Mouse (Mus musculus): ENCODE results near the gene Dlgap4. TPM values are rescaled to one million over a fixed set of nuclear protein-coding genes. Genes with fewer than 3 reads are reported as not detected.

Gene Dlgap4
- polyA plus RNA-seq, 2 experiments, result 94.1 to 100 TPM

DNA sequence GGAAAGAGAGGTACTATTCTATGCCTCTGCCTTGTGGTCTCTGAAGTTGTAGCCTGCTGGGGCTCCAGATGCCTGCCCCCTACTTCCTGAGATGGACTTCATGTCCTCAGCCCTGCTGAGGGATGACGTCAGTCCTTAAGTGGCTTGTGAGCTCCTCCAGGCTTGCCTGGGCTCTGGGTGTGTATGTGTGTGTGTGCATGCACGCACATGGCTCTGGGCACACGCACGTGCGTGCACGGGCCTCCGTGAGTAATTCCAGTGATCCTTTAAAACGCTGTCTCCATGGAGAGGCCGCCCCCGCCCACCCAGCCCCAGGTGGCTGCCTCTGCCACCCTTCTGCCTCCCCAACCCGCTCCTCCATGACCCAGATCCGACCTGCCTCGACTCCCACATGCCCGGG, 72.5 kb downstream of the Dlgap4 start:
- TF ChIP-seq POLR2A (IDR thresholded peaks at IDR 0.05; ENCODE audit: borderline replicate concordance, extremely low read depth, insufficient read depth, insufficient read length), result no peak
- ATAC-seq (ENCODE audit: low FRiP score, low read depth) (no peak), DNase-seq (ENCODE audit: low spot score) (no peak)
- Histone ChIP-seq H3K36me3 (ENCODE audit: control insufficient read depth, insufficient read depth, low read length) (no peaks in the 10 kb centered on the region), H3K4me3 (replicated peaks; ENCODE audit: low read length) (no peak overlapping the region), H3K9me3 (ENCODE audit: control insufficient read depth, low read length) (no peaks in the 10 kb centered on the region), H3K9ac (ENCODE audit: low read depth, low read length, severe bottlenecking) (no peak overlapping the region), H3K27ac (replicated peaks; ENCODE audit: low read depth, low read length) (no peak overlapping the region), H3K27me3 (ENCODE audit: control insufficient read depth, insufficient read depth, low read length) (no peaks in the 10 kb centered on the region), H3K4me1 (ENCODE audit: control insufficient read depth, insufficient read depth, low read length) (peaks cover 4% of the 10 kb centered on the region; the same call in 1 of the 2 replicates), H3K4me2 (replicated peaks; ENCODE audit: low read depth, low read length, severe bottlenecking) (no peak overlapping the region)
- WGBS, result 69% methylated on average over 14 of the region's 14 CpGs

DNA sequence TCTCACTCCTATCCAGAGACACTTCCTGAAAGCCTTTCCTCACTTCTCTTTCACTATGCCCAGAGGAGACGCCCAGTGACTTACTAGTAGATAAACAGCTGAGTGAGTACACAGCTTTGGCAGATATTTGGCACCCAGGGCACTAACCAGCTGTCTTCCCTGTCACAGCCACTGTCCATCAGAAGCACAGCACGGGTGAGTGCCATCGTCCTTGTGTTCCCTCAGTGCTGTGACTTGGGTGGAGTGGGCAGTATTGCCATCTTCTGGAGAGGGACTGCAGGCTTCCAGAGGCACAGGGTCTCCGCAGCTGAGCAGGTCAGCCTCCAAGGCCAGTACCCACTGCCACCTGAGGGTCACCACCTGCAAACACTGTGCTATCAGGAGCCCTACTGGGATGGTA, 73.2 kb downstream of the Dlgap4 start:
- WGBS, result 76% methylated on average over 4 of the region's 4 CpGs
- H3K27ac ChIP-seq (replicated peaks; ENCODE audit: low read depth, low read length), result no peak overlapping the region
- no peak overlapping the region for H3K9ac ChIP-seq (ENCODE audit: low read depth, low read length, severe bottlenecking)
- H3K27me3 ChIP-seq (ENCODE audit: control insufficient read depth, insufficient read depth, low read length), result no peaks in the 10 kb centered on the region
- DNase-seq (ENCODE audit: low spot score) (no peak), ATAC-seq (ENCODE audit: low FRiP score, low read depth) (no peak)
- H3K9me3 ChIP-seq (ENCODE audit: control insufficient read depth, low read length), result no peaks in the 10 kb centered on the region
- H3K4me2 ChIP-seq (replicated peaks; ENCODE audit: low read depth, low read length, severe bottlenecking), result no peak overlapping the region
- no peak overlapping the region for H3K4me3 ChIP-seq (replicated peaks; ENCODE audit: low read length)
- peaks cover 4% of the 10 kb centered on the region; the same call in 1 of the 2 replicates for H3K4me1 ChIP-seq (ENCODE audit: control insufficient read depth, insufficient read depth, low read length)
- no peaks in the 10 kb centered on the region for H3K36me3 ChIP-seq (ENCODE audit: control insufficient read depth, insufficient read depth, low read length)
- TF ChIP-seq POLR2A (IDR thresholded peaks at IDR 0.05; ENCODE audit: borderline replicate concordance, extremely low read depth, insufficient read depth, insufficient read length), result no peak

DNA sequence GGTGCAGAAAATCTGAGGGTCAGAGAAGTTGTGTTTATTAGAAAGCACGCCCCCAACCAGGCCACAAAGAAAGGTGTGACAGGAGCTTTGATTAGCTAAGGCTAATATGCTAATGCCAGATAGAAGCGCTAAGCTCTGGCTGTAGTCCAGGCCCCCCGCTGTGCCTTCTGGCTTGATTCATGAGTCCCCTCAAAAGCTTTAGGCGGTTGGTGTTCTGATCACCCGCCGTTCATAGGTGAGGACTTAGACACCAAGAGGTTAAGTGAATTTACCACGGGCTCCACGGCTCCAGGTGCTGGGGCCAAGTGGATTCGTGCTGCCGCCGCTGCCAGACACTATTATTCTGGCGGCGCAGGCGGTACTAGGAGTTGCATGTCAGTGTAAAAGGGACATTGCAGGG, 75.1 kb downstream of the Dlgap4 start:
- Histone ChIP-seq H3K27ac (replicated peaks; ENCODE audit: low read depth, low read length) (no peak overlapping the region), H3K9me3 (ENCODE audit: control insufficient read depth, low read length) (no peaks in the 10 kb centered on the region), H3K36me3 (ENCODE audit: control insufficient read depth, insufficient read depth, low read length) (no peaks in the 10 kb centered on the region), H3K4me1 (ENCODE audit: control insufficient read depth, insufficient read depth, low read length) (peaks cover 4% of the 10 kb centered on the region; the same call in 1 of the 2 replicates), H3K4me2 (replicated peaks; ENCODE audit: low read depth, low read length, severe bottlenecking) (no peak overlapping the region), H3K27me3 (ENCODE audit: control insufficient read depth, insufficient read depth, low read length) (no peaks in the 10 kb centered on the region), H3K9ac (ENCODE audit: low read depth, low read length, severe bottlenecking) (no peak overlapping the region), H3K4me3 (replicated peaks; ENCODE audit: low read length) (no peak overlapping the region)
- TF ChIP-seq POLR2A (IDR thresholded peaks at IDR 0.05; ENCODE audit: borderline replicate concordance, extremely low read depth, insufficient read depth, insufficient read length), result no peak
- DNase-seq (ENCODE audit: low spot score) (no peak), ATAC-seq (ENCODE audit: low FRiP score, low read depth) (no peak)
- 4% methylated on average over 14 of the region's 14 CpGs for WGBS

DNA sequence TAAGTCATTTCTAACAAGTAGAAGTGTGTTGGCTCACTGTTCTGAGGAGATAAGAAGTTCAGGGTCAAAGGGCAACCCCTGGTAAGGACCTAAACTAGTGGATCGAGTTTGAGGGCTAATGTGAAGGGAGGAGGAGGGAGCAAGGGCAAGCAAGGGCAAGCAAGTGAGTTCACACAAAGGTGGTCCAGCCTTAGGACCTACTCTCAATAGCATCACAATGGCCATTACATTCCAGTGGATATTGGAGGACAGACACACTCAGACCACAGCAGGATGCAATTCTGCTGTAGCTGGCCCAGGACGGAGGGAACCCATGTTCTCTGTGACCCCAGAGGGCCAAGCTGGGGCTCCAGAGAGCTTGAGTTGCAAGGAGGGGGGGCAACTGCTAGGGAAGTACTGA, 77.3 kb downstream of the Dlgap4 start:
- Histone ChIP-seq H3K4me1 (ENCODE audit: control insufficient read depth, insufficient read depth, low read length) (peaks cover 4% of the 10 kb centered on the region; the same call in 1 of the 2 replicates), H3K4me2 (replicated peaks; ENCODE audit: low read depth, low read length, severe bottlenecking) (no peak overlapping the region), H3K36me3 (ENCODE audit: control insufficient read depth, insufficient read depth, low read length) (no peaks in the 10 kb centered on the region), H3K4me3 (replicated peaks; ENCODE audit: low read length) (no peak overlapping the region), H3K27me3 (ENCODE audit: control insufficient read depth, insufficient read depth, low read length) (no peaks in the 10 kb centered on the region), H3K9ac (ENCODE audit: low read depth, low read length, severe bottlenecking) (no peak overlapping the region), H3K9me3 (ENCODE audit: control insufficient read depth, low read length) (no peaks in the 10 kb centered on the region), H3K27ac (replicated peaks; ENCODE audit: low read depth, low read length) (no peak overlapping the region)
- ATAC-seq (ENCODE audit: low FRiP score, low read depth), result no peak
- no peak for TF ChIP-seq POLR2A (IDR thresholded peaks at IDR 0.05; ENCODE audit: borderline replicate concordance, extremely low read depth, insufficient read depth, insufficient read length)
- WGBS, result 33% methylated on average over 2 of the region's 2 CpGs
- DNase-seq (ENCODE audit: low spot score), result no peak

DNA sequence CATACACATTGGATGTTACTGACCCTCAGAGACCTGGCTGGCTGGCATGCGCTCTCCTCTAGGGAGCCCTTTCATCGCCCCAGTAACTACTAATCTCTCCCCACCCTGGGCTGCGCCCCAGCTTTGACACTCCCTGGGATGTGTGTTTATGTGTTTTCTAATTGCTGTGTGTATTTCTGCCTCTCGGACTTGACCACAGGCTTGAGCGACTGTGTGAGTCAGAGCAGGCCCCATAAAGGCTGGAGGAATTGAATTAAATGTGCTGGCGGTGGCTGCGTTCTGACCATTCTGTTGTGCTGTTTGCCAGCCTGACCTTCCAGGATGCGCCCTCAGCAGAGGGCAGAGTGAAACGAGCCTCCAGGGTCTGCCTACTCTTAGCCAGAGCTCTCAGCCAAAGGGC, 78.2 kb downstream of the Dlgap4 start:
- no peak for TF ChIP-seq POLR2A (IDR thresholded peaks at IDR 0.05; ENCODE audit: borderline replicate concordance, extremely low read depth, insufficient read depth, insufficient read length)

More for the DNA sequence above, 78.2 kb downstream of the Dlgap4 start:
- ATAC-seq (ENCODE audit: low FRiP score, low read depth), result no peak
- DNase-seq (ENCODE audit: low spot score), result no peak
- no peak overlapping the region for H3K4me3 ChIP-seq (replicated peaks; ENCODE audit: low read length)
- no peak overlapping the region for H3K27ac ChIP-seq (replicated peaks; ENCODE audit: low read depth, low read length)
- H3K9me3 ChIP-seq (ENCODE audit: control insufficient read depth, low read length), result no peaks in the 10 kb centered on the region
- H3K27me3 ChIP-seq (ENCODE audit: control insufficient read depth, insufficient read depth, low read length), result no peaks in the 10 kb centered on the region
- H3K4me2 ChIP-seq (replicated peaks; ENCODE audit: low read depth, low read length, severe bottlenecking), result no peak overlapping the region
- H3K4me1 ChIP-seq (ENCODE audit: control insufficient read depth, insufficient read depth, low read length), result peaks cover 4% of the 10 kb centered on the region; the same call in 1 of the 2 replicates
- no peak overlapping the region for H3K9ac ChIP-seq (ENCODE audit: low read depth, low read length, severe bottlenecking)
- no peaks in the 10 kb centered on the region for H3K36me3 ChIP-seq (ENCODE audit: control insufficient read depth, insufficient read depth, low read length)
- WGBS, result 52% methylated on average over 9 of the region's 9 CpGs

All from limb, embryonic 14.5 days (tissue).